Mouse (Mus musculus) forebrain, embryonic 13.5 days (tissue): ENCODE data around the gene Ap3d1. TPM values are rescaled to one million over a fixed set of nuclear protein-coding genes. Genes with fewer than 3 reads are reported as not detected.

ENCODE experiments used
- ATAC-seq: fragments of 200-750 bp; cut with Nextera tagmentation; 2 replicates; pipeline ENCODE4 v1.8.0; 2017
- H3K27ac ChIP-seq: fragments of 300-500 bp; sonication (generic); 2 replicates; pipeline ENCODE4 v1.5.1; 2015; ENCODE audit warnings: inconsistent platforms, mild to moderate bottlenecking, moderate library complexity
- H3K27me3 ChIP-seq: fragments of 300-500 bp; sonication (generic); 2 replicates; pipeline ENCODE4 v1.6.1; 2015; ENCODE audit warnings: mild to moderate bottlenecking, inconsistent platforms
- H3K36me3 ChIP-seq: fragments of 300-500 bp; sonication (generic); 2 replicates; pipeline ENCODE4 v1.6.1; 2015; ENCODE audit warnings: mild to moderate bottlenecking, inconsistent platforms; ENCODE audit not compliant: poor library complexity, severe bottlenecking
- H3K4me1 ChIP-seq: fragments of 300-500 bp; sonication (generic); 2 replicates; pipeline ENCODE4 v1.6.1; 2015; ENCODE audit warnings: inconsistent platforms
- H3K4me2 ChIP-seq: fragments of 300-500 bp; sonication (generic); 2 replicates; pipeline ENCODE4 v1.6.1; 2015; ENCODE audit warnings: inconsistent platforms, mild to moderate bottlenecking, moderate library complexity
- H3K4me3 ChIP-seq: fragments of 300-500 bp; sonication (generic); 2 replicates; pipeline ENCODE4 v1.5.1; 2015; ENCODE audit warnings: mild to moderate bottlenecking, inconsistent platforms
- H3K9ac ChIP-seq: fragments of 300-500 bp; sonication (generic); 2 replicates; pipeline ENCODE4 v1.6.1; 2015; ENCODE audit warnings: mild to moderate bottlenecking, inconsistent platforms
- H3K9me3 ChIP-seq: fragments of 300-500 bp; sonication (generic); replicated peaks from 2 replicates; pipeline ENCODE4 v1.6.1; 2016; ENCODE audit warnings: inconsistent platforms
- WGBS: fragments of 180-500 bp; shearing (Covaris S2); methylation state at CpG from one replicate; pipeline ENCODE4 v1.1.7; 2015; 5-methylcytosine and 5-hydroxymethylcytosine counted together
- polyA plus RNA-seq: library from polyadenylated mRNA; unstranded; fragments of >200 nt; fragmentation: Nextera tagmentation; extraction: Ambion mirVana; gene quantifications from 2 replicates; pipeline ENCODE4 v1.2.1, GENCODE M21; 2015

Ap3d1 gene
- polyA plus RNA-seq: 80.2 and 82.9 TPM in 2 replicates

DNA sequence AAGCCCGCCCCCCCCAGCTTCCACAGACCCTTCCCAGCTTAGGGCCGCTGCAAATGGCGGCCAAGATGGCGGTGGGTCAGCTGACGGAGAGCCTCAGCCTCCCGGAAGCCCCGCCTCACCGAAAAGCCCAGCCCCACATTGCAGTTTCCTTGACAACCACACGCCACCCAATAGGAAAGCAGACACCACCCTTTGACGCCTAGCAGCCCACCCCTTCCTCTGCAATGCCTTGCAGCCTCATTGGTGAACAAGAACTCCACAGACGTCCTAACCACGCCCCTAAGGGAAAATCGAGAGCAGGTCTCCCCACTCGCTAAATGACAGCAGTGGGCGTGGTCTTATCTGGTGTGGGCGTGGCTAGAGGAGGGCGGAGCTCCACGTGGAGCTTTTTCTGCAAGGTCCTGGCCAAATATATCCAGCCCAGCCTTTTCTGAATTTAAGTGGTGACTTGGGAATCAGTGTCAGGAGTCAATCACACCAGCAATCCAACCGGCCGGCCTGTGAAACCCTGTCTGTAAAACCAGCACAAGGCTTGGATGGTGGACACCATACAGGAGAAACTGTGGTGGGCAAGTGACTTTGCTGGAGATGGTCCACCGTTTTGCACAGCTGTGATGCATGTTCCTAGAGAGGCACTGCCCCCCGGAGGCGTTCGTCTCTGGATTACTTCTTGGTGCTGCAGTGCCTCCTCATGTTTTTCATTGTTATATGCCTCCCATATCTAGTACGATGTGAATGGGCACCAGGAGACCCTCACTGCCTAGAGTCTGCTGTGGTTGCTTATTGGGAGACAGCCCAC lies at the start of gene Ap3d1:
Gene Ap3d1 (minus strand): TSS at position 85 of the 799 bp plus-strand sequence.
- 3% methylated on average over 25 of the region's 25 CpGs for WGBS
- H3K9me3 ChIP-seq: no peaks in the 10 kb centered on the region
- H3K9ac ChIP-seq: peak within 1 kb of the TSS; percentile 98
- H3K36me3 ChIP-seq: peaks cover 9% of the 10 kb centered on the region
- peak; percentile 100 for ATAC-seq
- peak within 1 kb of the TSS; percentile 78 for H3K27ac ChIP-seq
- peak within 1 kb of the TSS; percentile 99 for H3K4me2 ChIP-seq
- H3K27me3 ChIP-seq: 0 out of 2 replicates have a peak, but pooled peaks cover 7% of the 10 kb centered on the region
- H3K4me1 ChIP-seq: peaks cover 34% of the 10 kb centered on the region
- H3K4me3 ChIP-seq: peak within 1 kb of the TSS; percentile 99

DNA sequence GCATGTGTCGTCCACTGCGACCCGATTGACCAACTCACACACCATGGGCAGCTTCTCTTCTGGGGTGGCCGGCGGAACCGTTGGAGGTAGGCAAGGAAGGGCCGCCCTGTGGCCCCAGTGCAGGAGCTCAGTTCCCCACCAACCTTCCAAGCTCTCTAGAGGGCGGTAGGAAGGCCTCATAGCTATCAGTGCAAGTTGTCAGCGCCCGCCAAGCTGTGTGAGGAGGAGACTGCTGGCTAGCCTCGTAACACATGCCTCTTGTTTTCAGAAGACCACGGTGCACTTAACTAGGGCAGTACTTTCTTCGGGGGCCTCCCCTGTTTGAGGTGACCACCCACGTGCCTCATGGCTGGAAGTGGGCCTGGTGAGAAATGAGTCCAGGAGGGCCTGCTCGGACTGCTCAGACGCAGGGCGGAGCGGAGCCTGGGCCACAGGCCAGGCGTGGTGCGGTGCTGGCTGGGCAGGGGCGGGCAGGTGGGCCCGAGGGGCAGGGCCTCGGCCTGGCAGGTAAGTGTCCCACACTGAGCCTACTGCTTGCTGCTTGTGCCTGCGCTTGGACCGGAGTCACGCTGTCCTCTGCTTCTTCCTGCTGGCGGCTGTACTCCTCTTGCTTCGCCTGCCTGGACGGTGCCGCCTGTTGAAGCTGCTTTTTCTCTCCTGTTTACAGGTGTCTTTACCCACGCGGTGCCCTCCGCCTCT lies 49.6 kb upstream of the Ap3d1 start:
- Histone ChIP-seq H3K4me1 (peaks cover 9% of the 10 kb centered on the region), H3K27ac (peak overlapping the region; percentile 44), H3K9me3 (no peaks in the 10 kb centered on the region), H3K36me3 (peaks cover 98% of the 10 kb centered on the region), H3K4me3 (no peak overlapping the region), H3K9ac (no peak overlapping the region), H3K4me2 (no peak overlapping the region), H3K27me3 (no peaks in the 10 kb centered on the region)
- ATAC-seq: no peak
- 82% methylated on average over 33 of the region's 33 CpGs for WGBS

DNA sequence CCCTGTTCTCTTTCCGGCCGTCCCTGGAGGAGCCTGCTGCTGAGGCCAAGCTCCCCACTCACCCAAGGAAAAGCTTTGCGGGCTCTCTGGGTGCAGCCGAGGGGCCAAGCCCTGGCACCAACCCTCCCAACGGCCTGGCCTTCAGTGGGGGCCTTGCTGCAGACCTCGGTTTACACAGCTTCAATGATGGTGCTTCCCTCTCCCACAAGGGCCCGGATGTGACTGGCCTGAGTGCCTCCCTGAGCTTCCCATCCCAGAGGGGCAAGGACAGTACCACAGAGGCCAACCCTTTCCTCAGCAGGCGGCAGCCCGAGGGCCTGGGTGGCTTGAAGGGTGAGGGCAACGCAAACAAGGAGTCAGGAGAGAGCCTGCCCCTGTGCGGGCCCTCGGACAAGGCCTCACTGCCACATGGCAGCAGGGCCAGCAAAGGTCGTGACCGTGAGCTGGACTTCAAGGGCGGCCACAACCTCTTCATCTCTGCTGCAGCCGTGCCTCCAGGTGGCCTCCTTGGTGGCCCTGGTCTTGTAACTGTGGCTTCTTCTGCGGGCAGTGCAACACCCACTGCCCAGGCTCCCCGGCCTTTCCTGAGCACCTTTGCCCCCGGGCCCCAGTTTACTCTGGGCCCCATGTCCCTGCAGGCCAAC lies 48.8 kb upstream of the Ap3d1 start:
- ATAC-seq: no peak
- Histone ChIP-seq H3K9ac (no peak overlapping the region; the same call in 1 of the 2 replicates), H3K4me1 (peaks cover 2% of the 10 kb centered on the region; the same call in 1 of the 2 replicates), H3K4me2 (no peak overlapping the region), H3K27ac (no peak overlapping the region), H3K27me3 (no peaks in the 10 kb centered on the region), H3K4me3 (no peak overlapping the region; the same call in 1 of the 2 replicates), H3K9me3 (no peaks in the 10 kb centered on the region), H3K36me3 (peaks cover 98% of the 10 kb centered on the region)
- WGBS: 90% methylated on average over 19 of the region's 19 CpGs

DNA sequence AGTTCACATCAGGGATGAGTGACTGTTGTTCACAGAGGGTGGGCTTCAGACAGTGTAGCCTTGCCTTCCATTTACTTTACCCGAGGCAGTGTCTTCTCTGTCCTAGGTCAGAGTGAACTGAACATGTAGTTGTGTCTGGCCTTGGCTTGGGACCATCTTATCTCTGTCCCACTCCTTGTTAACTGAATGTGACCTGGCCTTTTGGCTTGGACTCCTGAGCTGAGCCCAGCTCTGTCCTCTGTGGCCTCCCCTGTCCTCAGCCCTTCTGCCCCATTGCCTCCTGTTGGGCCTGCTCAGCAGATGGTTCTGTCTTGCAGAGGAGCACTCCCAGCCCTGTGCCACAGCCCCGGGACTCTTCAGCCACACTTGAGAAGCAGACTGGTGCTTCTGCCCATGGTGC lies 45.5 kb upstream of the Ap3d1 start:
- Histone ChIP-seq H3K9me3 (no peaks in the 10 kb centered on the region), H3K4me2 (no peak overlapping the region), H3K27me3 (no peaks in the 10 kb centered on the region), H3K36me3 (peaks cover 98% of the 10 kb centered on the region), H3K27ac (no peak overlapping the region), H3K4me1 (no peaks in the 10 kb centered on the region), H3K9ac (no peak overlapping the region), H3K4me3 (no peak overlapping the region)
- ATAC-seq: no peak
- WGBS: 86% methylated on average over 2 of the region's 2 CpGs

DNA sequence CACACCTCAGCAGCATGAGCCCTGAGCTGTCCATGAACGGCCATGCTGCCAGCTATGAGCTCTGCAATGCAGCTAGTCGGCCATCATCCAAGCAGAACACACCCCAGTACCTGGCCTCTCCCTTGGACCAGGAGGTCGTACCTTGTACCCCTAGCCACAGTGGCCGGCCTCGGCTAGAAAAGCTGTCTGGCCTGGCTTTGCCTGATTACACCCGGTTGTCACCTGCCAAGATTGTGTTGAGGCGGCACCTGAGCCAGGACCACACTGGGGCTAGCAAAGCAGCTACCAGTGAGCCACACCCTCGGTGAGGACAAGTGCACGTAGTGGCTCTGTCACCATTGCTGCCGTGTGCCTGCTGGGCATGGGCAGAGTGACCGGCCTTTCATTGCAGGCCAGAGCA lies 43.9 kb upstream of the Ap3d1 start:
- ATAC-seq: no peak
- H3K4me2 ChIP-seq: no peak overlapping the region
- H3K27me3 ChIP-seq: no peaks in the 10 kb centered on the region
- H3K9me3 ChIP-seq: no peaks in the 10 kb centered on the region
- H3K9ac ChIP-seq: no peak overlapping the region
- no peaks in the 10 kb centered on the region for H3K4me1 ChIP-seq
- H3K27ac ChIP-seq: no peak overlapping the region
- WGBS: 93% methylated on average over 11 of the region's 11 CpGs
- peaks cover 98% of the 10 kb centered on the region for H3K36me3 ChIP-seq
- H3K4me3 ChIP-seq: no peak overlapping the region

DNA sequence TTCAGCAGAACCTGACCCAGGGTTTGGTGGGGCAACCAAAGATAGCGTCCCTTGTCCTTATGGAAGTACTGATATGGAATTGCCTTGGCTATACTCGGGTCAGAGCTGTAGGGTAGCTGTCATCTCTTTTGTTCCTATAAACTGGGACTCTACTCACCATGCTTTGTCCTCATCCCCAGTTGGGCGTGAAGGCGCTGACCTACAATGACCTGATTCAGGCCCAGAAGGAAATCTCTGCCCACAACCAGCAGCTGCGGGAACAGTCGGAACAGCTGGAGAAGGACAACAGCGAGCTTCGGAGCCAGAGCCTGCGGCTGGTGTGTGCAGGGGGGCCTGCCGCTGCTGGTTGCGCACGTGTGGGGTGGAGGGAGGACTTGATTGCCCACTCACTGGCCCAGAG lies 42.8 kb upstream of the Ap3d1 start:
- ATAC-seq: no peak

DNA sequence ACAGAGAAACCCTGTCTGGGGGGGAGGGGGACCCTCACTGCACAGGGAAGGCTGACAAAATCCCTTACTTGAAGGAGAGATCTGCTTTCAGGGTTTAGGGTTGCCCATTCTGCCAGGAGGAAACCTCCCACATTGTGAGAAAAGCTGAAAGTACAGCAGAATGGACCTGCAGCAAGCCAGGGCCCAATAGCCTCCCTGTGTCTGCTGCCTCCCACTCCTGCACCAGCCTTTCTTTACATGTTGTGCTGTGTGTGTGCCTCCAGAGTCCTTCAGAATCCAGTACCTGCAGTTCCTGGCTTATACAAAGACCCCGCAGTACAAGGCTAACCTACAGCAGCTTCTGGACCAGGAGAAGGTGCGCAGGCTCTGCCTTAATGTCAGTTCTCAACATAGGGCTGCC lies 42.2 kb upstream of the Ap3d1 start:
- Histone ChIP-seq H3K27ac (no peak overlapping the region), H3K4me3 (no peak overlapping the region), H3K4me1 (no peaks in the 10 kb centered on the region), H3K4me2 (no peak overlapping the region), H3K36me3 (peaks cover 100% of the 10 kb centered on the region), H3K9ac (no peak overlapping the region), H3K27me3 (no peaks in the 10 kb centered on the region), H3K9me3 (no peaks in the 10 kb centered on the region)
- 98% methylated on average over 2 of the region's 2 CpGs for WGBS
- no peak for ATAC-seq

More for the DNA sequence above, 42.8 kb upstream of the Ap3d1 start:
- Histone ChIP-seq H3K4me3 (no peak overlapping the region), H3K4me1 (no peaks in the 10 kb centered on the region), H3K4me2 (no peak overlapping the region), H3K36me3 (peaks cover 98% of the 10 kb centered on the region), H3K9ac (no peak overlapping the region), H3K27me3 (no peaks in the 10 kb centered on the region), H3K27ac (no peak overlapping the region), H3K9me3 (no peaks in the 10 kb centered on the region)
- WGBS: 78% methylated on average over 12 of the region's 12 CpGs

DNA sequence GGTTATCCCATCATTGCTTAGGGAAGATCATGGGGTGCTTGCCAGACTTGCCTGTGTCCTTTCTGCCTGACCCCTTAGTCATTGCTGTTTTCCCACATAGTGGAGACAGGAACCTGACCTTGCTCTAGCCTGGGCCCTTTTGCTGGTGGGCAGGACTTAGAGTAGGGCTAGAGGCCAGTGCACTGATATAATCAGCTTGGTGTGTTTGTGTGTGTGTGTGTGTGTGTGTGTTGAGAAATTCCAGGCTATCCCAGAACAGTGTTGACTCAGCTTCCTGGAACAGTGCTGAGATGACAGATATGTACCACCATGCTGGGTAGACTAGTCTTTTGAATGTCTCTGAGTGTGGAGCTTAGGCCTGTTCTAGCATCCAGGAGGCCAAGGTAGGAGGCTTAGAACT lies 37.5 kb upstream of the Ap3d1 start:
- Histone ChIP-seq H3K9ac (no peak overlapping the region), H3K4me3 (no peak overlapping the region), H3K36me3 (peaks cover 100% of the 10 kb centered on the region), H3K4me2 (no peak overlapping the region), H3K27ac (no peak overlapping the region), H3K9me3 (no peaks in the 10 kb centered on the region), H3K27me3 (no peaks in the 10 kb centered on the region), H3K4me1 (0 out of 2 replicates have a peak, but pooled peaks cover under 1% of the 10 kb centered on the region)
- ATAC-seq: no peak

DNA sequence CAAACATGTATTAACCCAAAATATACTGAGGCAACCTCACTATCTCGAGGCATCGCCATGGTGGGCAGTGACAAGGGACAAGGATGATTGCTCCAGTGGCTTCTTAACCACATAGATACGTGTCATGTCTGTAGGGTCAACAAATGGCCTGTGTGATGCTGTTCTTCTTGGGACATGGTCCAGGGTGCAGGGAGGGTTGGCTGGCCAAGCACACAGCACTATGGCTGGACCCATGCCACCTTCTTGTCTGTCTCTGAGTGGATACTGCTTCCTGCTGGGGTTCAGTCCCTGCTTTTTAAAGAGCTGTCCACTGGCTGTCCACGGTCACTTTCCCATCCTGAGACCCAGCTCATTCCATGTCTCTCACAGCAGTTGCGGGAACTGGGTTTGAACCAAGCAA lies 35.1 kb upstream of the Ap3d1 start:
- Histone ChIP-seq H3K9ac (no peak overlapping the region), H3K4me2 (no peak overlapping the region), H3K27ac (no peak overlapping the region), H3K4me1 (peaks cover 7% of the 10 kb centered on the region; the same call in 1 of the 2 replicates), H3K36me3 (peaks cover 100% of the 10 kb centered on the region), H3K9me3 (no peaks in the 10 kb centered on the region), H3K27me3 (no peaks in the 10 kb centered on the region), H3K4me3 (no peak overlapping the region)
- ATAC-seq: no peak
- 92% methylated on average over 5 of the region's 5 CpGs for WGBS

DNA sequence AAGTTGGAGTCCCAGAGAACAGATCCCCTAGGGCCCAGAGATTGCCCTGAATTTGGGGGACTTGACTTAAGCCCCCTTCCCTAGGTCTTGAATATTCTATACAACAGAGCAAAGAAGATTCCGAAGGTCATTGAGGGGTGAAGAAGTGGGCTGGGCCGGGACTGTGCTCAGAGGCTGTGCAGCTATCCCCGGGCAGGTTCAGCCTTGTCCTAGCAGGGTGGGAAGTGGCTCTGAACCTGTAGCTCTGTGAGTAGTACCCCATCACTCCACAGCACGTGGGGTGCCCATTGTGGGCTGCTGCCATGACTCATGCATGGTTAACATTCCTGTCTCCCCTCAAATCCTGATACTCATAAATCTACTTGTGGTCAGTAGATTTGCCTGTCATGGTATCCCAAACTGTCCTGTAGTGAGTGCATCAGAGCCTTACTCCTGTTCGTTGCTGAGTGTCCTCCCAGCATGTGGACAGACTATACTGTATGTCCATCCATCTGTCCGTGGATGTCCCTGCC lies 34.4 kb upstream of the Ap3d1 start:
- peaks cover 100% of the 10 kb centered on the region for H3K36me3 ChIP-seq
- WGBS: 87% methylated on average over 6 of the region's 6 CpGs
- H3K27ac ChIP-seq: no peak overlapping the region
- H3K9ac ChIP-seq: no peak overlapping the region
- H3K4me3 ChIP-seq: no peak overlapping the region
- H3K4me2 ChIP-seq: no peak overlapping the region
- ATAC-seq: no peak
- H3K27me3 ChIP-seq: no peaks in the 10 kb centered on the region
- no peaks in the 10 kb centered on the region for H3K9me3 ChIP-seq
- H3K4me1 ChIP-seq: peaks cover 7% of the 10 kb centered on the region; the same call in 1 of the 2 replicates

DNA sequence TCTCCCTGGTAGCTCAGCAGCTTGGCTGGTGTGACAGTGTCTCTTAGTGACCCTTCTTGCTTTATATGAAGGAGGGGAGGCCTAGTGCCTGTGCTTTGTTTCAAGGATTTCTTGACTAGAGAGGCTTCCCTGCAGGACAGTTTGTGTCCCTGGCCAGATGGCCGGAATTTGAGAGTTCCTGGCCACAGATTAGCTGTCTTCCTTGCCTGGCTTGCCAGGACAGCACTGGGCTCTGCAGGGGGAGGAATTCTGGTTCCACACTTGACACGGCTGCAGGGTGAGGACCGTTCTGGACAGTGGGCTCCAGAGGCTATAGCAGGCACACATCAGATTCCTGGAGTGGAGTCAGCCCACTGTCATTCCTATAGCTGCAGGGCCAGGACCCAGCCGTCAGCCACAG lies 33.7 kb upstream of the Ap3d1 start:
- Histone ChIP-seq H3K9me3 (no peaks in the 10 kb centered on the region), H3K27ac (no peak overlapping the region), H3K27me3 (no peaks in the 10 kb centered on the region), H3K36me3 (peaks cover 100% of the 10 kb centered on the region), H3K4me2 (no peak overlapping the region), H3K9ac (no peak overlapping the region), H3K4me3 (no peak overlapping the region), H3K4me1 (peaks cover 7% of the 10 kb centered on the region; the same call in 1 of the 2 replicates)
- WGBS: 94% methylated on average over 4 of the region's 4 CpGs
- no peak for ATAC-seq

DNA sequence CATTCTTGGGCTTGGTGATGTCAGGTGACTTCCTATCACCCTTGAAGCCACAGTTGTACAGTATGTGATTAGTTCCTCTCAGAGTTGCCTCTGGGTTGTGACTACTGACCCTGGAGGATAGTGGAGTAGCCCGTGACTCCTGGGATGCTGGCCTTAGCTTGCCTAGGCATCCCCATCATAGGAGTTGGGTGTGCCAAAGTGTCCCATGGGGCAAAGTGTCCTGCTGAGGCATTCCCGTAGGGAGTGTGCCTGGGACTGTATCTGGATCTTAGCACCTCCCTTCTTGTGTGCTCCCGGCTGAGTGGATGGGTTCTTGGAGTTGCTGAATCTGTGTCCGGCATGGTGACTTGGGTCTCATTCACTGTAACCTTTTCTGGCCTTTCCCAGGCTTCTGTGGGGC lies 32.9 kb upstream of the Ap3d1 start:
- H3K9me3 ChIP-seq: no peaks in the 10 kb centered on the region
- peaks cover 100% of the 10 kb centered on the region for H3K36me3 ChIP-seq
- WGBS: 96% methylated on average over 4 of the region's 4 CpGs
- H3K27ac ChIP-seq: no peak overlapping the region
- no peak overlapping the region for H3K9ac ChIP-seq
- peak; percentile 45 for ATAC-seq
- no peaks in the 10 kb centered on the region for H3K27me3 ChIP-seq
- H3K4me3 ChIP-seq: no peak overlapping the region
- no peak overlapping the region for H3K4me2 ChIP-seq
- H3K4me1 ChIP-seq: peaks cover 7% of the 10 kb centered on the region; the same call in 1 of the 2 replicates
